Mouse (Mus musculus) forebrain, embryonic 16.5 days (tissue): ENCODE results near the gene Erbb3. TPM values are rescaled to one million over a fixed set of nuclear protein-coding genes. Genes with fewer than 3 reads are reported as not detected.
"Not testable (repeated sequence)": the region's sequence is repeated elsewhere in the genome, so short reads cannot be mapped to it uniquely, and the experiment has no call there.

Experiments
- ATAC-seq: fragments of 200-750 bp; cut with Nextera tagmentation; 2 replicates; pipeline ENCODE4 v1.8.0; 2017; ENCODE audit warnings: mild to moderate bottlenecking, moderate library complexity
- H3K27ac ChIP-seq: fragments of 300-500 bp; sonication (generic); 2 replicates; pipeline ENCODE4 v1.5.1; 2014; ENCODE audit warnings: low read length, control low read depth
- H3K27me3 ChIP-seq: fragments of 300-500 bp; sonication (generic); replicated peaks from 2 replicates; pipeline ENCODE4 v1.6.1; 2014; ENCODE audit warnings: low read length; ENCODE audit not compliant: control insufficient read depth, insufficient read depth
- H3K36me3 ChIP-seq: fragments of 300-500 bp; sonication (generic); 2 replicates; pipeline ENCODE4 v1.6.1; 2014; ENCODE audit not compliant: control insufficient read depth, insufficient read depth
- H3K4me1 ChIP-seq: fragments of 300-500 bp; sonication (generic); replicated peaks from 2 replicates; pipeline ENCODE4 v1.6.1; 2014; ENCODE audit warnings: low read length; ENCODE audit not compliant: control insufficient read depth, insufficient read depth
- H3K4me2 ChIP-seq: fragments of 300-500 bp; sonication (generic); 2 replicates; pipeline ENCODE4 v1.6.1; 2014; ENCODE audit warnings: mild to moderate bottlenecking, low read length, control low read depth
- H3K4me3 ChIP-seq: fragments of 300-500 bp; sonication (generic); replicated peaks from 2 replicates; pipeline ENCODE4 v1.5.1; 2014; ENCODE audit warnings: mild to moderate bottlenecking, low read length, control low read depth
- H3K9ac ChIP-seq: fragments of 300-500 bp; sonication (generic); replicated peaks from 2 replicates; pipeline ENCODE4 v1.6.1; 2014; ENCODE audit warnings: low read depth, low read length, control low read depth
- H3K9me3 ChIP-seq: fragments of 300-500 bp; sonication (generic); 2 replicates; pipeline ENCODE4 v1.6.1; 2016; ENCODE audit warnings: low read length; ENCODE audit not compliant: control insufficient read depth
- WGBS: fragments of 180-500 bp; shearing (Covaris S2); extraction: QIAGEN DNeasy Blood & Tissue Kit; methylation state at CpG from one replicate; pipeline ENCODE4 v1.1.7; 2014; 5-methylcytosine and 5-hydroxymethylcytosine counted together
- polyA plus RNA-seq: library from polyadenylated mRNA; unstranded; fragments of >200 nt; fragmentation: Nextera tagmentation; extraction: Ambion mirVana; gene quantifications from 2 replicates; pipeline ENCODE4 v1.2.1, GENCODE M21; 2015

The Erbb3 gene
- polyA plus RNA-seq, 1 experiment from 2014 or later = 0.46 TPM

GRCm38 (mm10) chr10:128555567-128555966, 33.9 kb downstream of the Erbb3 start:
- H3K27me3 ChIP-seq, H3K4me1 ChIP-seq, ATAC-seq, H3K4me3 ChIP-seq, H3K4me2 ChIP-seq, H3K27ac ChIP-seq, H3K9ac ChIP-seq, H3K9me3 ChIP-seq: not testable (repeated sequence)
- 100% methylated on average over 1 of the region's 1 CpGs for WGBS
- H3K36me3 ChIP-seq = peaks cover 19% of the 10 kb centered on the region

GRCm38 (mm10) chr10:128550144-128550823, 39.2 kb downstream of the Erbb3 start:
- not testable (repeated sequence) for H3K36me3 ChIP-seq, H3K27ac ChIP-seq, H3K4me2 ChIP-seq, ATAC-seq, H3K9me3 ChIP-seq, H3K9ac ChIP-seq, H3K4me3 ChIP-seq, H3K4me1 ChIP-seq, H3K27me3 ChIP-seq
- WGBS = 90% methylated on average over 11 of the region's 11 CpGs

GRCm38 (mm10) chr10:128549682-128550057, 39.8 kb downstream of the Erbb3 start:
- 66% methylated on average over 6 of the region's 6 CpGs for WGBS
- not testable (repeated sequence) for ATAC-seq, H3K27me3 ChIP-seq, H3K9ac ChIP-seq, H3K4me1 ChIP-seq, H3K9me3 ChIP-seq, H3K36me3 ChIP-seq, H3K4me3 ChIP-seq, H3K4me2 ChIP-seq
- H3K27ac ChIP-seq = peak overlapping the region; percentile 47; the same call in 1 of the 2 replicates

- Histone ChIP-seq H3K36me3 (peaks cover 10% of the 10 kb centered on the region; the same call in 1 of the 2 replicates), H3K9me3 (no peaks in the 10 kb centered on the region), H3K9ac (peak within 1 kb of the TSS; percentile 83), H3K4me3 (peak within 1 kb of the TSS; percentile 83), H3K4me1 (peaks cover 10% of the 10 kb centered on the region), H3K27ac (peak within 1 kb of the TSS; percentile 92), H3K4me2 (peak within 1 kb of the TSS; percentile 80), H3K27me3 (no peaks in the 10 kb centered on the region)
- peak; percentile 92 for ATAC-seq
- 0% methylated on average over 31 of the region's 31 CpGs for WGBS
Measured at GRCm38 (mm10) chr10:128548947-128549681, 40.3 kb downstream of the Erbb3 start, which contains the start of gene Rpl41. Rpl41 (minus strand) TSS chr10:128549305.

GRCm38 (mm10) chr10:128548051-128548791, 41.2 kb downstream of the Erbb3 start:
- H3K27ac ChIP-seq = peak overlapping the region; percentile 92
- H3K36me3 ChIP-seq = peaks cover 19% of the 10 kb centered on the region
- under 1% methylated on average over 26 of the region's 30 CpGs for WGBS
- not testable (repeated sequence) for ATAC-seq, H3K9me3 ChIP-seq, H3K27me3 ChIP-seq
- H3K4me2 ChIP-seq = peak overlapping the region; percentile 80
- peak overlapping the region; percentile 83 for H3K4me3 ChIP-seq
- peak overlapping the region; percentile 83 for H3K9ac ChIP-seq
- H3K4me1 ChIP-seq = peaks cover 13% of the 10 kb centered on the region

GRCm38 (mm10) chr10:128547361-128548032, 42.0 kb downstream of the Erbb3 start, which contains the start of gene Zc3h10:
Zc3h10 (minus strand) TSS chr10:128547774.
- peaks cover 20% of the 10 kb centered on the region for H3K36me3 ChIP-seq
- under 1% methylated on average over 43 of the region's 50 CpGs for WGBS
- H3K27me3 ChIP-seq = no peaks in the 10 kb centered on the region
- peak within 1 kb of the TSS; percentile 96 for H3K27ac ChIP-seq
- H3K4me2 ChIP-seq = peak within 1 kb of the TSS; percentile 80
- H3K4me3 ChIP-seq = peak within 1 kb of the TSS; percentile 83
- no peaks in the 10 kb centered on the region for H3K9me3 ChIP-seq
- peak; percentile 88 for ATAC-seq
- H3K4me1 ChIP-seq = peaks cover 13% of the 10 kb centered on the region
- peak within 1 kb of the TSS; percentile 85 for H3K9ac ChIP-seq

- peak overlapping the region; percentile 96 for H3K27ac ChIP-seq
- WGBS = 22% methylated on average over 7 of the region's 7 CpGs
- peaks cover 13% of the 10 kb centered on the region for H3K4me1 ChIP-seq
- peak overlapping the region; percentile 80 for H3K4me2 ChIP-seq
- H3K27me3 ChIP-seq = no peaks in the 10 kb centered on the region
- peak overlapping the region; percentile 83 for H3K4me3 ChIP-seq
- peak overlapping the region; percentile 85 for H3K9ac ChIP-seq
- peaks cover 20% of the 10 kb centered on the region for H3K36me3 ChIP-seq
- ATAC-seq = no peak
- H3K9me3 ChIP-seq = no peaks in the 10 kb centered on the region
Measured at GRCm38 (mm10) chr10:128546787-128547186, 42.7 kb downstream of the Erbb3 start.

- no peak overlapping the region; the same call in 1 of the 2 replicates for H3K27ac ChIP-seq
- 15% methylated on average over 4 of the region's 4 CpGs for WGBS
Measured at GRCm38 (mm10) chr10:128546361-128546760, 43.1 kb downstream of the Erbb3 start.

More at GRCm38 (mm10) chr10:128546361-128546760, 43.1 kb downstream of the Erbb3 start:
- Histone ChIP-seq H3K27me3 (no peaks in the 10 kb centered on the region), H3K9me3 (no peaks in the 10 kb centered on the region), H3K9ac (no peak overlapping the region; the same call in 1 of the 2 replicates), H3K4me1 (peaks cover 13% of the 10 kb centered on the region), H3K4me3 (peak overlapping the region; percentile 83), H3K4me2 (peak overlapping the region; percentile 80), H3K36me3 (peaks cover 20% of the 10 kb centered on the region)
- ATAC-seq = no peak
